Mouse (Mus musculus): ENCODE measurements around the gene Mast2. TPM values are rescaled to one million over a fixed set of nuclear protein-coding genes. Genes with fewer than 3 reads are reported as not detected.

The Mast2 gene
- polyA plus RNA-seq, 1 experiment: 30.8 TPM

DNA sequence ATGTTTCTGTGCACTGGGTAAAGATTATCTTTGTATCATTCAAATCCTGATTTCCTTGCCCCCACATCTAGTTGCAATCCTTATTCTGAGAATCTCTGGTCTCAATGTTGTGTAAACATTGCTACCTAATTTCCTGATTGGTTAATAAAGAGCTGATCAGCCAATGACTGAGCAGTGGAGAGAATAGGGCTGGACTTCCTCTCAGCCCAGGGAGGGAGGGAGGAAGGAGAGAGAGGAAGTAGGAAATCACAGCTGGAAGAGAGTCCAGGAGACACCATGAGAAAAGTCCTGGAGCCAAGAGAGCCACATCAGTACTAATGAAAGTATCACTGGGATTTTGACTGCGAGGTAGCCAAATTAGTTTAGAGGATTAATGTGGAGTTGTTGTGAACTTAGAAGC is 127.7 kb downstream of the Mast2 start:
- Histone ChIP-seq H3K4me3 (replicated peaks; ENCODE audit: control insufficient read depth, low read depth, low read length) (no peak overlapping the region), H3K27ac (ENCODE audit: control insufficient read depth, insufficient read depth, low read depth, low read length, poor library complexity) (no peak overlapping the region), H3K4me1 (ENCODE audit: control insufficient read depth, insufficient read depth, low read length) (no peaks in the 10 kb centered on the region)
- TF ChIP-seq POLR2A (IDR thresholded peaks at IDR 0.05; ENCODE audit: borderline replicate concordance, control insufficient read depth, low read depth, low read length): no peak
- TF ChIP-seq CTCF (IDR thresholded peaks at IDR 0.05; ENCODE audit: control insufficient read depth, insufficient read depth, low read length): no peak
- 83% methylated on average over 1 of the region's 1 CpGs for WGBS

DNA sequence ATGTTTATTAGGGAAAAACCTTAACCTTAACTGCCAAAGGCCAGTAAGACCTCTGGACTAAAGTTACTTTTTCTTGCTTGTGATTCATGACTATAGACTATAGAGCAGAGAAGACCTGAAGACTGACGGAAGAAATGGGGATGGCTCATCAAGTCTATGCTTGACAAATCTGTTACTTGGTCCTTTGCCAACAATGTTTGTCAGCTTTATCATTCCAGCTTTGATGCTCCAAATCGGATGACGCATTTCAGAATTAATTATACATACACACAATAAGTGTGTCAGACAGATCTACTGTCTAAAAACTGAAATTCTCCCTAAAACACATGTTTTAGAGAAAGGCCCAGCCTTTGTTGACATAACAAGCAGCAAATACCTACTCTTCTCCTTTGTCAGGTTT is 134.7 kb downstream of the Mast2 start:
- no peaks in the 10 kb centered on the region for H3K4me1 ChIP-seq (ENCODE audit: control insufficient read depth, insufficient read depth, low read length)
- no peak overlapping the region for H3K4me3 ChIP-seq (replicated peaks; ENCODE audit: control insufficient read depth, low read depth, low read length)
- H3K27ac ChIP-seq (ENCODE audit: control insufficient read depth, insufficient read depth, low read depth, low read length, poor library complexity): no peak overlapping the region
- 91% methylated on average over 3 of the region's 3 CpGs for WGBS
- TF ChIP-seq CTCF (IDR thresholded peaks at IDR 0.05; ENCODE audit: control insufficient read depth, insufficient read depth, low read length) (no peak), POLR2A (IDR thresholded peaks at IDR 0.05; ENCODE audit: borderline replicate concordance, control insufficient read depth, low read depth, low read length) (no peak)

GRCm38 (mm10) chr4:116322127-116322526 is 141.9 kb downstream of the Mast2 start:
- Histone ChIP-seq H3K4me1 (ENCODE audit: control insufficient read depth, insufficient read depth, low read length) (no peaks in the 10 kb centered on the region), H3K27ac (ENCODE audit: control insufficient read depth, insufficient read depth, low read depth, low read length, poor library complexity) (no peak overlapping the region), H3K4me3 (replicated peaks; ENCODE audit: control insufficient read depth, low read depth, low read length) (no peak overlapping the region)
- no peak for TF ChIP-seq POLR2A (IDR thresholded peaks at IDR 0.05; ENCODE audit: borderline replicate concordance, control insufficient read depth, low read depth, low read length)
- 85% methylated on average over 6 of the region's 6 CpGs for WGBS

- Histone ChIP-seq H3K27ac (ENCODE audit: control insufficient read depth, insufficient read depth, low read depth, low read length, poor library complexity) (no peak overlapping the region), H3K4me3 (replicated peaks; ENCODE audit: control insufficient read depth, low read depth, low read length) (no peak overlapping the region), H3K4me1 (ENCODE audit: control insufficient read depth, insufficient read depth, low read length) (no peaks in the 10 kb centered on the region)
- 88% methylated on average over 4 of the region's 4 CpGs for WGBS
- no peak for TF ChIP-seq POLR2A (IDR thresholded peaks at IDR 0.05; ENCODE audit: borderline replicate concordance, control insufficient read depth, low read depth, low read length)
- TF ChIP-seq CTCF (IDR thresholded peaks at IDR 0.05; ENCODE audit: control insufficient read depth, insufficient read depth, low read length): no peak
Observed at GRCm38 (mm10) chr4:116317575-116317974, 146.4 kb downstream of the Mast2 start.

DNA sequence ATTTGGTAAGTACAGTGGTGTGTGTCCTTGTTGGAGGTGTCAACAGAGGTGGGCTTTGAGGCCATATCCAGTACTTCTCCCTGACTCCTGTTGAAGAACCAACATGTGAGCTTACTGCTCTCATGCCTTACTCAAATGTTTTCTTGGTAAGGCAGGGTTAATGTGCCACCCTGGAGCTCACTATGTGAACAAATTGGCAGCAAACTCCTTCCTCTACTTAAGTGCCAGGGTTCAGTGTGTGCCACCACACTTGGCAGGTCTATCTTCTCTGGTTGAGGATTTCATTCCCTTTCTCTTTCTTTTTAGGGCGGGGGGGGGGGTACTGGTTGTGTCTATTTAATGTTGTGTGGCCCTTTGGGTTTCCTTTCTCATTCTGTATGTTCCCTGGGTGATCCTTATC is 159.4 kb downstream of the Mast2 start:
- TF ChIP-seq CTCF (IDR thresholded peaks at IDR 0.05; ENCODE audit: control insufficient read depth, insufficient read depth, low read length) (no peak), POLR2A (IDR thresholded peaks at IDR 0.05; ENCODE audit: borderline replicate concordance, control insufficient read depth, low read depth, low read length) (no peak)

DNA sequence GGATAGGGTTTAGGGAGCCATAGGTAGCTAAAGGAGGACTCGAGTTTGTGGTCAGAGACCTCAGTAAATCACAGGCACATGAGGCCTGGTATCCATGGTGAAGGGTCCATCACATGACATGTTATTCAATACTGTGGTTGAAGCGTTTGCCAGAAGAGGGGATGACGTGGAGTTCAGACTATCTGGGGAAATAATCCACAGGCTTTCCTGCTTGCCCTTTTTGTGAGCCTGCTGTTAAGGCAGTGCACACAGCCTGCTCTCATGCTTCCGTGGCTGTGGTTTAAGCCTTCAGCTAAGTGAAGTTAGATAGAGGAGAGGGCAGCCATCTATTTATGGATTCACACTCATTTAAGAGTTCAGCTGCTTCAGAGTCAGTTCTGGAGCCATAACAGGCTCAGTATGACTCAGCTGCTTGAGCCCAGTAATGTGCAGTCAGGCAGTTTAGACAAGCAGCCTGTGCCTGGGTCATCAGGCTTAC is 163.1 kb downstream of the Mast2 start:
- no peak overlapping the region for H3K4me3 ChIP-seq (replicated peaks; ENCODE audit: control insufficient read depth, low read depth, low read length)
- WGBS: 2% methylated on average over 4 of the region's 4 CpGs
- TF ChIP-seq CTCF (IDR thresholded peaks at IDR 0.05; ENCODE audit: control insufficient read depth, insufficient read depth, low read length): no peak
- TF ChIP-seq POLR2A (IDR thresholded peaks at IDR 0.05; ENCODE audit: borderline replicate concordance, control insufficient read depth, low read depth, low read length): no peak
- H3K4me1 ChIP-seq (ENCODE audit: control insufficient read depth, insufficient read depth, low read length): no peaks in the 10 kb centered on the region
- no peak overlapping the region for H3K27ac ChIP-seq (ENCODE audit: control insufficient read depth, insufficient read depth, low read depth, low read length, poor library complexity)

More for the DNA sequence above, 159.4 kb downstream of the Mast2 start:
- H3K27ac ChIP-seq (ENCODE audit: control insufficient read depth, insufficient read depth, low read depth, low read length, poor library complexity): no peak overlapping the region
- 17% methylated on average over 1 of the region's 1 CpGs for WGBS
- H3K4me1 ChIP-seq (ENCODE audit: control insufficient read depth, insufficient read depth, low read length): no peaks in the 10 kb centered on the region
- H3K4me3 ChIP-seq (replicated peaks; ENCODE audit: control insufficient read depth, low read depth, low read length): no peak overlapping the region

GRCm38 (mm10) chr4:116293296-116293695 is 170.7 kb downstream of the Mast2 start:
- TF ChIP-seq CTCF (IDR thresholded peaks at IDR 0.05; ENCODE audit: control insufficient read depth, insufficient read depth, low read length) (no peak), POLR2A (IDR thresholded peaks at IDR 0.05; ENCODE audit: borderline replicate concordance, control insufficient read depth, low read depth, low read length) (no peak)
- H3K4me1 ChIP-seq (ENCODE audit: control insufficient read depth, insufficient read depth, low read length): no peaks in the 10 kb centered on the region
- WGBS: 76% methylated on average over 12 of the region's 12 CpGs
- no peak overlapping the region for H3K4me3 ChIP-seq (replicated peaks; ENCODE audit: control insufficient read depth, low read depth, low read length)
- no peak overlapping the region for H3K27ac ChIP-seq (ENCODE audit: control insufficient read depth, insufficient read depth, low read depth, low read length, poor library complexity)

- WGBS: 82% methylated on average over 6 of the region's 6 CpGs
- TF ChIP-seq CTCF (IDR thresholded peaks at IDR 0.05; ENCODE audit: control insufficient read depth, insufficient read depth, low read length) (no peak), POLR2A (IDR thresholded peaks at IDR 0.05; ENCODE audit: borderline replicate concordance, control insufficient read depth, low read depth, low read length) (no peak)
- no peak overlapping the region for H3K27ac ChIP-seq (ENCODE audit: control insufficient read depth, insufficient read depth, low read depth, low read length, poor library complexity)
- H3K4me1 ChIP-seq (ENCODE audit: control insufficient read depth, insufficient read depth, low read length): no peaks in the 10 kb centered on the region
- no peak overlapping the region for H3K4me3 ChIP-seq (replicated peaks; ENCODE audit: control insufficient read depth, low read depth, low read length)
Observed at GRCm38 (mm10) chr4:116291561-116291960, 172.4 kb downstream of the Mast2 start.

- H3K4me3 ChIP-seq (replicated peaks; ENCODE audit: control insufficient read depth, low read depth, low read length): no peak overlapping the region
- TF ChIP-seq POLR2A (IDR thresholded peaks at IDR 0.05; ENCODE audit: borderline replicate concordance, control insufficient read depth, low read depth, low read length) (no peak), CTCF (IDR thresholded peaks at IDR 0.05; ENCODE audit: control insufficient read depth, insufficient read depth, low read length) (no peak)
- WGBS: 67% methylated on average over 2 of the region's 2 CpGs
- H3K27ac ChIP-seq (ENCODE audit: control insufficient read depth, insufficient read depth, low read depth, low read length, poor library complexity): no peak overlapping the region
- H3K4me1 ChIP-seq (ENCODE audit: control insufficient read depth, insufficient read depth, low read length): no peaks in the 10 kb centered on the region
Observed at GRCm38 (mm10) chr4:116282211-116282610, 181.8 kb downstream of the Mast2 start.

Measured in bone marrow, adult 2 months (tissue).